Mouse (Mus musculus) neural tube, embryonic 11.5 days (tissue): Measurements from ENCODE around the gene Ccr10. TPM values are rescaled to one million over a fixed set of nuclear protein-coding genes. Genes with fewer than 3 reads are reported as not detected.
A peak's percentile ranks its signal among the peaks of the same experiment; 100 is the strongest.

ENCODE experiments used
- ATAC-seq: fragments of 200-750 bp; cut with Nextera tagmentation; 2 replicates; pipeline ENCODE4 v1.8.0; 2017; ENCODE audit warnings: moderate number of reproducible peaks, mild to moderate bottlenecking, moderate TSS enrichment, moderate library complexity; ENCODE audit not compliant: insufficient read depth, low FRiP score, low TSS enrichment
- DNase-seq: peaks from one replicate; pipeline ENCODE4 v3.0.0-alpha.2; 2015; ENCODE audit warnings: low spot score
- H3K27ac ChIP-seq: fragments of 300-500 bp; sonication (generic); 2 replicates; pipeline ENCODE4 v1.5.1; 2014; ENCODE audit warnings: low read depth, mild to moderate bottlenecking, low read length
- H3K27me3 ChIP-seq: fragments of 300-500 bp; sonication (generic); 2 replicates; pipeline ENCODE4 v1.6.1; 2014; ENCODE audit warnings: mild to moderate bottlenecking, low read length, mixed read lengths; ENCODE audit not compliant: control insufficient read depth, insufficient read depth
- H3K36me3 ChIP-seq: fragments of 300-500 bp; sonication (generic); 2 replicates; pipeline ENCODE4 v1.6.1; 2014; ENCODE audit warnings: mild to moderate bottlenecking, low read length, moderate library complexity, mixed read lengths; ENCODE audit not compliant: control insufficient read depth, insufficient read depth
- H3K4me1 ChIP-seq: fragments of 300-500 bp; sonication (generic); 2 replicates; pipeline ENCODE4 v1.6.1; 2014; ENCODE audit warnings: low read length, mixed read lengths; ENCODE audit not compliant: control insufficient read depth, insufficient read depth
- H3K4me2 ChIP-seq: fragments of 300-500 bp; sonication (generic); 2 replicates; pipeline ENCODE4 v1.6.1; 2014; ENCODE audit warnings: low read depth, mild to moderate bottlenecking, moderate library complexity
- H3K4me3 ChIP-seq: fragments of 300-500 bp; sonication (generic); 2 replicates; pipeline ENCODE4 v1.5.1; 2014; ENCODE audit warnings: low read depth, low read length
- H3K9ac ChIP-seq: fragments of 300-500 bp; sonication (generic); 2 replicates; pipeline ENCODE4 v1.6.1; 2014; ENCODE audit warnings: mild to moderate bottlenecking, low read length
- H3K9me3 ChIP-seq: fragments of 300-500 bp; sonication (generic); 2 replicates; pipeline ENCODE4 v1.6.1; 2016; ENCODE audit warnings: low read length; ENCODE audit not compliant: control insufficient read depth
- whole genome bisulfite sequencing: fragments of 180-500 bp; shearing (Covaris S2); extraction: QIAGEN DNeasy Blood & Tissue Kit; methylation state at CpG from one replicate; pipeline ENCODE4 v1.1.7; 2014; 5-methylcytosine and 5-hydroxymethylcytosine counted together
- polyA plus RNA-seq: library from polyadenylated mRNA; unstranded; fragments of >200 nt; fragmentation: Nextera tagmentation; extraction: Ambion mirVana; gene quantifications from 2 replicates; pipeline ENCODE4 v1.2.1, GENCODE M21; 2014

The Ccr10 gene
- polyA plus RNA-seq, 1 experiment from 2014 or later, result 0.44 TPM

- Histone ChIP-seq H3K27me3 (no peaks in the 10 kb centered on the region), H3K4me1 (peaks cover 10% of the 10 kb centered on the region), H3K4me3 (no peak overlapping the region), H3K27ac (no peak overlapping the region), H3K9ac (no peak overlapping the region), H3K9me3 (no peaks in the 10 kb centered on the region), H3K4me2 (no peak overlapping the region), H3K36me3 (no peaks in the 10 kb centered on the region)
- ATAC-seq, result no peak
- 91% methylated on average over 12 of the region's 12 CpGs for WGBS
- DNase-seq, result no peak
Observed at GRCm38 (mm10) chr11:101184984-101185383, 9.7 kb upstream of the Ccr10 start.

GRCm38 (mm10) chr11:101182771-101183517, 7.7 kb upstream of the Ccr10 start:
- H3K4me3 ChIP-seq, result no peak overlapping the region
- H3K4me1 ChIP-seq, result no peaks in the 10 kb centered on the region
- no peak overlapping the region for H3K9ac ChIP-seq
- 78% methylated on average over 14 of the region's 14 CpGs for WGBS
- H3K27ac ChIP-seq, result no peak overlapping the region
- H3K27me3 ChIP-seq, result peaks cover 9% of the 10 kb centered on the region
- DNase-seq (no peak), ATAC-seq (no peak)
- H3K4me2 ChIP-seq, result no peak overlapping the region
- no peaks in the 10 kb centered on the region for H3K36me3 ChIP-seq
- no peaks in the 10 kb centered on the region for H3K9me3 ChIP-seq

- no peaks in the 10 kb centered on the region for H3K36me3 ChIP-seq
- H3K9ac ChIP-seq, result no peak overlapping the region
- 96% methylated on average over 11 of the region's 11 CpGs for WGBS
- ATAC-seq, result no peak
- peaks cover 18% of the 10 kb centered on the region for H3K27me3 ChIP-seq
- no peaks in the 10 kb centered on the region for H3K9me3 ChIP-seq
- H3K4me1 ChIP-seq, result no peaks in the 10 kb centered on the region
- H3K4me3 ChIP-seq, result no peak overlapping the region
- no peak overlapping the region for H3K4me2 ChIP-seq
- H3K27ac ChIP-seq, result no peak overlapping the region
- DNase-seq, result no peak
Observed at GRCm38 (mm10) chr11:101181961-101182360, 6.7 kb upstream of the Ccr10 start.

- H3K4me2 ChIP-seq, result no peak overlapping the region
- WGBS, result 45% methylated on average over 10 of the region's 10 CpGs
- no peak overlapping the region for H3K9ac ChIP-seq
- DNase-seq (peak; percentile 75), ATAC-seq (no peak)
- H3K4me3 ChIP-seq, result no peak overlapping the region
- H3K27ac ChIP-seq, result no peak overlapping the region
- H3K9me3 ChIP-seq, result no peaks in the 10 kb centered on the region
- no peaks in the 10 kb centered on the region for H3K36me3 ChIP-seq
- no peaks in the 10 kb centered on the region for H3K4me1 ChIP-seq
- H3K27me3 ChIP-seq, result peaks cover 27% of the 10 kb centered on the region
Observed at GRCm38 (mm10) chr11:101180846-101181740, 5.8 kb upstream of the Ccr10 start.

GRCm38 (mm10) chr11:101180261-101180660, 5.0 kb upstream of the Ccr10 start:
- H3K36me3 ChIP-seq, result no peaks in the 10 kb centered on the region
- H3K4me3 ChIP-seq, result no peak overlapping the region
- H3K27ac ChIP-seq, result no peak overlapping the region
- ATAC-seq (no peak), DNase-seq (no peak)
- no peak overlapping the region for H3K9ac ChIP-seq
- H3K9me3 ChIP-seq, result no peaks in the 10 kb centered on the region
- H3K27me3 ChIP-seq, result peaks cover 31% of the 10 kb centered on the region
- 75% methylated on average over 17 of the region's 17 CpGs for WGBS
- no peaks in the 10 kb centered on the region for H3K4me1 ChIP-seq
- H3K4me2 ChIP-seq, result no peak overlapping the region

- WGBS, result 85% methylated on average over 15 of the region's 15 CpGs
- Histone ChIP-seq H3K9ac (no peak overlapping the region), H3K4me2 (no peak overlapping the region), H3K4me1 (peaks cover 2% of the 10 kb centered on the region; the same call in 1 of the 2 replicates), H3K27me3 (peaks cover 41% of the 10 kb centered on the region), H3K9me3 (no peaks in the 10 kb centered on the region), H3K27ac (no peak overlapping the region), H3K4me3 (no peak overlapping the region), H3K36me3 (no peaks in the 10 kb centered on the region)
- ATAC-seq (no peak), DNase-seq (no peak)
Observed at GRCm38 (mm10) chr11:101179306-101179705, 4.1 kb upstream of the Ccr10 start.

- DNase-seq (no peak), ATAC-seq (no peak)
- Histone ChIP-seq H3K9ac (no peak overlapping the region), H3K27me3 (peaks cover 46% of the 10 kb centered on the region), H3K4me2 (peak overlapping the region; percentile 10; the same call in 1 of the 2 replicates), H3K4me1 (peaks cover 6% of the 10 kb centered on the region; the same call in 1 of the 2 replicates), H3K36me3 (no peaks in the 10 kb centered on the region), H3K9me3 (no peaks in the 10 kb centered on the region), H3K4me3 (no peak overlapping the region), H3K27ac (no peak overlapping the region)
- 51% methylated on average over 36 of the region's 36 CpGs for WGBS
Observed at GRCm38 (mm10) chr11:101178061-101179058, 3.1 kb upstream of the Ccr10 start.
